Mouse (Mus musculus) stomach, postnatal 0 days (tissue): ENCODE measurements around the gene Palld.

Source experiments
- CTCF ChIP-seq: IDR thresholded peaks from 2 replicates; pipeline ENCODE4 v1.5.1; 2016; ENCODE audit warnings: antibody characterized with exemption, low read depth, mild to moderate bottlenecking, moderate library complexity
- EP300 ChIP-seq: optimal IDR thresholded peaks from 2 replicates; pipeline ENCODE3; 2016; ENCODE audit warnings: antibody characterized with exemption

GRCm38 (mm10) chr8:61789289-61789688, 113.2 kb downstream of the Palld start:
- TF ChIP-seq EP300 = no peak
- TF ChIP-seq CTCF = no peak
